Mouse (Mus musculus) liver, adult 10 weeks (tissue): ENCODE results near the gene Ddn. TPM values are rescaled to one million over a fixed set of nuclear protein-coding genes. Genes with fewer than 3 reads are reported as not detected.

Experiments used
- polyA plus RNA-seq: library from polyadenylated mRNA; stranded (reverse); fragments of 350-450 nt; fragmentation: Illumina TruSeq; extraction: RNeasy Lipid Tissue Mini Kit (QIAGEN cat#74804); gene quantifications from one replicate; pipeline ENCODE4 v1.2.3, GENCODE M21; 2014; ENCODE audit warnings: low read depth, low replicate concordance

The Ddn gene
- polyA plus RNA-seq = not detected

GRCm38 (mm10) chr15:98809390-98809789, at the start of gene Ddn:
Gene Ddn, minus strand, starts transcription at chr15:98809490.

GRCm38 (mm10) chr15:98830736-98831683, 21.7 kb upstream of the Ddn start, which contains the start of gene Prkag1:
Gene Prkag1, minus strand, starts transcription at chr15:98831521.

GRCm38 (mm10) chr15:98789661-98790535, 19.4 kb downstream of the Ddn start, which contains the start of gene Wnt1:
Gene Wnt1, plus strand, starts transcription at chr15:98789857.

GRCm38 (mm10) chr15:98777762-98778161, 31.5 kb downstream of the Ddn start, which contains the start of gene Wnt10b:
Gene Wnt10b, minus strand, starts transcription at chr15:98778150.

GRCm38 (mm10) chr15:98762670-98763529, 46.4 kb downstream of the Ddn start, which contains the start of gene Arf3:
Gene Arf3, minus strand, starts transcription at chr15:98763214.

Other genes with a start within 250 kb of the Ddn start
- 25.8 TPM for gene Ccnt1, start 238.6 kb downstream of the Ddn start, polyA plus RNA-seq
- gene 4930415O20Rik, start 238.5 kb downstream of the Ddn start, polyA plus RNA-seq = not detected
- 2.4 TPM for gene Adcy6, start 199.4 kb downstream of the Ddn start, polyA plus RNA-seq
- gene Cacnb3, start 178.7 kb downstream of the Ddn start, polyA plus RNA-seq = not detected
- gene Ddx23, start 146.6 kb downstream of the Ddn start, polyA plus RNA-seq = 2.8 TPM
- 6.3 TPM for gene Rnd1, start 132.0 kb downstream of the Ddn start, polyA plus RNA-seq
- not detected for gene Ccdc65, start 101.3 kb downstream of the Ddn start, polyA plus RNA-seq
- 1.7 TPM for gene Fkbp11, start 81.3 kb downstream of the Ddn start, polyA plus RNA-seq
- gene Arf3, start 46.3 kb downstream of the Ddn start, polyA plus RNA-seq = 14.6 TPM
- gene Wnt10b, start 31.3 kb downstream of the Ddn start, polyA plus RNA-seq = not detected
- not detected for gene Wnt1, start 19.6 kb downstream of the Ddn start, polyA plus RNA-seq
- 28.5 TPM for gene Prkag1, start 22.0 kb upstream of the Ddn start, polyA plus RNA-seq
- 2.6 TPM for gene Kmt2d, start 61.7 kb upstream of the Ddn start, polyA plus RNA-seq
- not detected for gene Rhebl1, start 85.0 kb upstream of the Ddn start, polyA plus RNA-seq
- gene Dhh, start 89.0 kb upstream of the Ddn start, polyA plus RNA-seq = not detected
- gene Lmbr1l, start 108.7 kb upstream of the Ddn start, polyA plus RNA-seq = 3.3 TPM
- gene Tuba1b, start 125.1 kb upstream of the Ddn start, polyA plus RNA-seq = 10.7 TPM
- not detected for gene Gm49450, start 144.1 kb upstream of the Ddn start, polyA plus RNA-seq
- 2.5 TPM for gene Tuba1a, start 144.2 kb upstream of the Ddn start, polyA plus RNA-seq
- gene Tuba1c, start 220.4 kb upstream of the Ddn start, polyA plus RNA-seq = 23.2 TPM
- gene Prph, start 245.7 kb upstream of the Ddn start, polyA plus RNA-seq = not detected